Mouse (Mus musculus): ENCODE data around the gene Slc26a3.

The Slc26a3 gene

DNA sequence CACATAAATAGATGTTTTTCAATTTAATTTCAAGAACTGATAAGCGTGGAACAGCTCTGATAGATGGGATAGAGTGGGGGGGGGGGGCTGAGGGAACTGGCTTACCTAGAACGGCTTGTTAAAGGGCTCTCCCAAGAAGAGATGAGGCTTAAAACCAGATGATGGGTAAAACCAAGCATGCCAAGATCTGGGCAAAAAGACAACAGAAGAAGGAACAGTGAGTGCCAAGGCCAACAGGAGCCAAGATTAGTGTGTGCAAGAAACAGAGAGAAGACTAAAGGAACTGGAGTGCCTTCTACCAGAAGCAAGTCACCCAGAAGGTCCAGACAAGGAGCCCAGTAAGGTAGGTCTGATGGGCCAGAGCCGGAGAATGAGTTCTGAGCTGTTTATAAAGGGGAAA is at the start of gene Slc26a3:
Gene Slc26a3, plus strand, starts transcription at position 301 of the 400 bp plus-strand sequence.
- in situ Hi-C loops (cut with MboI, MseI), result no loop called here

DNA sequence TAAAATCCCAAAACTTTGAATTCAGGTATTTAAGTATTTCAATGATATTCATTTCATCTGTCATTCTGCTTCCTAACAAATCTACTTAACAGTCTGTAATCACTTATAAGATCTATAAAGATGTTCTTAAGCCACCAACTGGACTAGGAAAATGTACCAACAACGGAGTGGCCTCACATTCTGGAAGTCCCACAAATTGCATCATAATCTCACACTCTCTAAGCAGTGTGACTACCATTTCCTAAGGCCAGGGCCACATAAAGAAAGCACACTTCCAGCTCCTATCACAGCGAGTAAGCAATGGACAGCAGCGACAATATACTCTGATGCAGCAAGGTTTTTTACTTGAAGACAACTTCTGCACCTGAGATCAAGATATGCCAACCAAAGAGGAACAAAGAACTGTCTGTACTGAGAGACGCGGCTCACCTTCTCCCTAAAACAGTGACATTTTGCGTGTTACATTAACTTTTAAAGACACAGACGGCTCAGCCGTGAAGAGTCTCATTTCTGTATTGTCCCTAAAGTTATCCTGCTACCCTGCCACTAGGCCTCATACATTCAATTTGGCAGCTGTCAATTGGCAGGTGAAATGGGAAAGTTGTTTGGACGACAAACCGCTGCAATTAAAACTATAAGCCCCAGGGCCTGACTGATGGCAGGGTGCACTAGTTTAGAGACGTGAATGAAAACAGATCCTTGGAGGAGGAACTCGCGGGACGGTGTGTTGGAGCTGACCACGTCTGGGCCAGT is 40.3 kb upstream of the Slc26a3 start:
- in situ Hi-C loops (cut with MboI, MseI), result loop anchor here in 1 of 2 experiments (5.0 kb wide), 2 partner anchors 147 to 438 kb away; partner anchors contain the start of genes Acp1, Cbll1 and Sh3yl1

- in situ Hi-C loops (cut with MboI, MseI), result loop anchor here in 1 of 2 experiments (5.0 kb wide), 2 partner anchors 146 to 439 kb away; partner anchors contain the start of genes Acp1, Cbll1 and Sh3yl1
Observed at GRCm38 (mm10) chr12:31350944-31351928, 39.4 kb upstream of the Slc26a3 start, which contains the start of gene Dld. Dld (minus strand) TSS chr12:31351453.

DNA sequence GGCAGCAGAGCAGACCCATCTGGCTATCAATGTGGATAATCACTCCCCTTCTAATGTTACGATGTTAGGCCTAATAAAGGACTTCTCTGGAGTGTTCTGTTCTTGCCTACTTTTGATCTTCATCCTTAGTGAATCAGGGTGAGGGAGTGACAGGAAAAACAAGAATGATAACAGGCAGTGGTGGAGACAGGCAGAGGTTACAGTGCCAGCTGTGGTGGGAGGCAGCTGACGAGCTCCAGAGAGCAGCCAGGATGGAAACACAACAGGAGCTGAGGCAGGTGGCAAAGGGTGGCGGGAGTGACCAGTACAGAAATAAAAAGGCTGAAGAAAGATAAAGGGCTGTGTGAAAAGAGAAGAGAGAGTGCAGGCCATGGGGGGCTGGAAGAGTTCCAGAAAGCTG is 24.2 kb upstream of the Slc26a3 start:
- in situ Hi-C loops (cut with MboI, MseI), result no loop called here

DNA sequence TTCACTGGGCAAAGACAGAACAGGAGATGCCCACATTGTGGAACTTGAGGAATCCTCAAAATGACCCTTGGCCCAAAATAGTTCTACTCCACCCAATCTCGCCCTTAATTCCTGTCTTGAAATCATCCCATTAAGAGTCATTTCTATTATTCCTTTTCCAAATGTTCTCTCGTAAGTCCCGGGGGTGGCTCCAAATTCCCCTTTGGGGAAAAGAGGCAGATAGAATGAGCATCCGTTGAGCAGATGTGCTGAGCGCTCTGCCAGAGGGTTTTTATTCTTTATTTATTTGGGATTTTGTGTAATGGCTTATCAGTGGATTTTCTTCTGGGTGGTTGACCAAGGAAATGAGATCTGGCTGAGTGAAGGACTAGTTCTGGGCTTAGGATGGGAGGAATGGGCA is 22.9 kb upstream of the Slc26a3 start:
- in situ Hi-C loops (cut with MboI, MseI), result no loop called here

DNA sequence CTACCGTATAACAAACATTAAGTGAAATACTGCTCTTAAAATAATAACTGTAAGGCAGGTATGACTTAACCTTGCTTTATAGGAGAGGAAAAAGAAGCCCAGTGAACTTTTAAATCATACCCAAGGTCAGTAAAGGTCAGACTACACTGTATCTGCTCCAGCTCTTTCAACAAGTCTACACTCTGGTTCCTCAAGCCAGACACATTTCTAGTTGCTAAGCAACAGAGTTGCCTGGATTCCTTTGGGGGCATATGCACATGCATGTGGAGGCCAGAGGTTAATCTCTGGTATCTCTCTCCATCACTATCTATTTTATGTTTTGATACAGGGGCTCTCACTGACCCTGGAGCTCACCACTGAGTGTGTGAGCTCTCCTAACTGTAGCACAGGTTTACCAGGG is 21.6 kb upstream of the Slc26a3 start:
- in situ Hi-C loops (cut with MboI, MseI), result no loop called here

DNA sequence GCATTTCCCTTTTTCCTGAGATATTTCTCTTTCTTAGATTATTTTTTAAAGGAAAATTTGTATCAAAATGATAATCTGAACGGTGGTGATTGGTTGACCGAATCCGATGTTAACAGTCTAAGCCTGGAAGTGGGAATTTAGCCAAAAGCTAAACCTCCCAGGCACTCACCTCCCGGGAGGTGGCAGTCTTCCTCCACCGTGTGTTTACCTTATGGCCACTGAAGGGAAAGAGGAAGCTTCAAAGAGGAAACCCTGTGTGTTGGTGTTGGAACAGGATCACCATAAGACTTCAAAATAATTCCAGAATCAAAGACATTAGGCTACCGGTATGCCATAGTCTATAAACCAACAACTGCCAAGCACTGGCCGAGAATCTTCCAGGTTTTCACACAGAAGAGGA is 21.0 kb upstream of the Slc26a3 start:
- in situ Hi-C loops (cut with MboI, MseI), result no loop called here

- in situ Hi-C loops (cut with MboI, MseI), result loop anchor here in 1 of 2 experiments (5.0 kb wide), 1 partner anchor 118 kb away; no protein-coding TSS in a partner anchor
Observed at GRCm38 (mm10) chr12:31374603-31375282, 15.9 kb upstream of the Slc26a3 start.

GRCm38 (mm10) chr12:31375283-31375615 is 15.4 kb upstream of the Slc26a3 start:
- in situ Hi-C loops (cut with MboI, MseI), result loop anchor here in 1 of 2 experiments (5.0 kb wide), 1 partner anchor 117 kb away; no protein-coding TSS in a partner anchor

- in situ Hi-C loops (cut with MboI, MseI), result loop anchor here in 1 of 2 experiments (5.0 kb wide), 1 partner anchor 116 kb away; no protein-coding TSS in a partner anchor
Observed at GRCm38 (mm10) chr12:31376326-31376950, 14.2 kb upstream of the Slc26a3 start.

DNA sequence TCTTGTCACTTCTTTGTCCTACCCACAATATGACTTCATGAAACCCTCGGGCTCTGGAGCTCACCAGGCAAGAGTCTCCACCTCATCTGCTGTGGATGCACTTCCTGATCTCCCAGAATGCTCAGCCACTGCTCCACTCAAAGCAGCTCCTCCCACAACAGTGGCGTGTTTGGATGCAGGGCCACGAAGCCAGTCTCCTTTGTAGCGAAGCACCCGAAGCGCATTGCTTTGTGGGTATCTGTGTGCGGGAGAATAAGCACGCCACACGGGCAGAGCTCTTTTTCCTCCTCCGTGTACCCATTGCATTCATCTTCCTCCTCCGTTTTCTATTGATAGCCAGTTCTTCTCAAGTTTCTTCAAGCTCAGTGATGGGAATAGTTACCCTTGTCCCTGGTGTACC is 13.4 kb upstream of the Slc26a3 start:
- in situ Hi-C loops (cut with MboI, MseI), result loop anchor here in 1 of 2 experiments (5.0 kb wide), 1 partner anchor 115 kb away; no protein-coding TSS in a partner anchor

GRCm38 (mm10) chr12:31380878-31381277 is 9.8 kb upstream of the Slc26a3 start:
- in situ Hi-C loops (cut with MboI, MseI), result loop anchor here in 1 of 2 experiments (5.0 kb wide), 1 partner anchor 126 kb away; no protein-coding TSS in a partner anchor

- in situ Hi-C loops (cut with MboI, MseI), result loop anchor here in 1 of 2 experiments (5.0 kb wide), 1 partner anchor 125 kb away; no protein-coding TSS in a partner anchor
Observed at GRCm38 (mm10) chr12:31382451-31382850, 8.2 kb upstream of the Slc26a3 start.

DNA sequence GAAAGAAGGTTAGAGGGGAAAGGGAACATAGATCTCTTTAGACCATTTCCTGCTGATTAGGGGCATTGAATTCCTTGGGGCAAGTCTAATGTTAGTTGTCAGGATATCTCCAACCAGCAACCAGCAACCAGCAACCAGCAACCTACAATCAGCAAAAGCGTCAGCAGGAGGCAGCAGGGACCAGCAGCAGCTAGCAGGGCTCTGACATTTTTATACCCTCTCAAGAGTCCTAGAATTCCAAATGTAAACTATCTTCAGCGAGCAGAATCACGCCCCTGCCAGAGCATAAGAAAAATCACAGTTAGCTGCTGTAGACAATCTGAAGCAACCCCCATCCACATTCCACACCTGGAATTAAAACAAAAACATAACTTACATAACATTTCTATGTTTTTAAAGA is 3.4 kb upstream of the Slc26a3 start:
- in situ Hi-C loops (cut with MboI, MseI), result loop anchor here in 1 of 2 experiments (5.0 kb wide), 1 partner anchor 50 kb away; no protein-coding TSS in a partner anchor

DNA sequence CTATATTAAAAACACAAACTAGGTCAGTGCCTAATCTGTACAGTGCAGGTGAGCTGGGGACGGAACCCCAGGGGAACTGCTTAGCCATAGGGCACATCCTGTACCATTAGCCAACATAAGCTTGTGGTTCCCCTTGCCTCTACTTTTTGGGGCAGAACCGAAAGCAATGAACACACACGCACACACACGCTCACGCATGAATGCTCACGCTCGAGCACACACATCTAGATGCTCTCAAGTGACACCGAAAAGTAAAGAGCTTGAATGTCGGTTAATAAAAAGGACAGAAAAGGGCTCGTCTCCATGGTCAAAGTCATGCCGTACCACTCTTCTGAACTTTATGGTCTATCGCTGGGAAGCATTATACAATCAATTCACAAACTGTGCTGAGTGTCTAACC is 1.0 kb downstream of the Slc26a3 start:
- in situ Hi-C loops (cut with MboI, MseI), result no loop called here

DNA sequence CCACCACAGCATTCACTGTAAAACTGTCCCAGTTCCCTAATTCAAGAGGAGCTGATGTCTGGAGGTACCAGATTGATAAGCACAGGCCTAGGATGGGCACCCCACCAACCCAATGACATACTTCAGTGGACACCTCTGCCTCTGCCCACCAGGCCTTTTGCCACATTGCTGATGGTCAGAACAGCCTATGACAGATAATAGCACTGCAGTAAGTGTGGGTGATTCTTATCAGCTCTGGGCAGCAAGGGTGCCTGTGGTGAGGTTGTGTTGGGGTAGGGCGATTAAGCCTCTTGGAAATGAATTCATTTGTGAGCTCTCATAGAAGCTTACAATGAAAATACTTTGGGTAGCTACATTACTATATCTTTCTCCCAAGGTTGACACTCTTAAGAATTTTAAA is 5.2 kb downstream of the Slc26a3 start:
- in situ Hi-C loops (cut with MboI, MseI), result no loop called here

DNA sequence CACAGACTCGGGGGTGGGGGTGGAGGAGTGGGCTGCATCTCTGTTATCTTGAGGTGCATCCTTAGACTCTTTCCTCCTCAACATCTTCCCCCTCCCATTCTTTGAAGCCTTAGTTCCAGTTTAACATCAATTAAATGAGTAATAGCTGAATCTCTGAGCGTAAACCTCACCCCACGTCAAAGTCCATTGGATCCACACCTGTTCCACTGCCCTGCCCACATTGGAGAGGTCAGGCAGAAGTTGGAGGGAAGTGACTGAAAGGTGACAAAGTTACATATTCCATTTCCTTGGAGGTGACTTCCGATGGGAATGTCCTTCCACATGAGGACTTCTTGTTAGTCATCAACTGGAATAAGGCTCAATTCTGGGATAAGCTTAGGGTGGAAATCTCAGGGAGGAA is 7.0 kb downstream of the Slc26a3 start:
- in situ Hi-C loops (cut with MboI, MseI), result no loop called here

GRCm38 (mm10) chr12:31400821-31401220 is 10.2 kb downstream of the Slc26a3 start:
- in situ Hi-C loops (cut with MboI, MseI), result no loop called here

GRCm38 (mm10) chr12:31401930-31402329 is 11.3 kb downstream of the Slc26a3 start:
- in situ Hi-C loops (cut with MboI, MseI), result no loop called here

GRCm38 (mm10) chr12:31404575-31405240 is 14.0 kb downstream of the Slc26a3 start:
- in situ Hi-C loops (cut with MboI, MseI), result no loop called here
